Comparison of ENCODE assay signal across 19 mouse cellular contexts in genomic region chr12:106012161-106012560, GRCm38 (mm10). TPM values are rescaled to one million over a fixed set of nuclear protein-coding genes. Genes with fewer than 3 reads are reported as not detected.
A peak's percentile ranks its signal among the peaks of the same experiment; 100 is the strongest.
DNase-seq lines count a peak whose midpoint lies in the region; ATAC-seq lines count a peak whose summit lies in the region.
"Had no signal": no experiment of that assay in that cellular context is flagged by ENCODE, and none has a peak within 500 bp of the region (broad histone marks: within the 10 kb centered on the region; RNA-seq: fewer than 3 reads in every experiment).

No protein-coding gene starts in this region.

- peaks cover 74% of the 10 kb centered on the region for H3K4me1 ChIP-seq in liver, embryonic 13.5 days (replicated peaks)
- H3K4me1 ChIP-seq in liver, embryonic 11.5 days (replicated peaks; ENCODE audit: control insufficient read depth, insufficient read depth, low read length) = peaks cover 20% of the 10 kb centered on the region
- H3K4me1 ChIP-seq in liver, embryonic 15.5 days (replicated peaks) = peaks cover 52% of the 10 kb centered on the region

- H3K9ac ChIP-seq in liver, embryonic 13.5 days = no peak overlapping the region
- H3K9ac ChIP-seq in liver, embryonic 11.5 days (ENCODE audit: low read depth, low read length) = no peak overlapping the region
- H3K9ac ChIP-seq in liver, embryonic 15.5 days = no peak overlapping the region
- H3K9ac ChIP-seq: forebrain, embryonic 12.5 days; forebrain, embryonic 15.5 days; hindbrain, embryonic 12.5 days; hindbrain, embryonic 15.5 days; intestine, embryonic 15.5 days had no signal

- no peak overlapping the region for H3K27ac ChIP-seq in liver, embryonic 13.5 days
- H3K27ac ChIP-seq in liver, embryonic 11.5 days (ENCODE audit: low read depth, low read length) = no peak overlapping the region
- H3K27ac ChIP-seq in liver, embryonic 15.5 days (replicated peaks) = no peak overlapping the region
- H3K27ac ChIP-seq: forebrain, embryonic 12.5 days; forebrain, embryonic 15.5 days; hindbrain, embryonic 12.5 days; hindbrain, embryonic 15.5 days; intestine, embryonic 15.5 days had no signal

- ATAC-seq in liver, embryonic 13.5 days (ENCODE audit: low read depth) = no peak
- ATAC-seq in liver, embryonic 11.5 days (replicated peaks; ENCODE audit: low FRiP score) = no peak
- ATAC-seq in liver, embryonic 15.5 days (ENCODE audit: insufficient read depth) = no peak
- ATAC-seq in megakaryocyte-erythroid progenitor cell, adult 5-6 weeks (replicated peaks; ENCODE audit: low FRiP score, low TSS enrichment, poor library complexity, severe bottlenecking) = no peak
- ATAC-seq: forebrain, embryonic 15.5 days; intestine, embryonic 15.5 days had no signal

- no peaks in the 10 kb centered on the region for H3K9me3 ChIP-seq in liver, embryonic 13.5 days (replicated peaks)
- H3K9me3 ChIP-seq in liver, embryonic 11.5 days (ENCODE audit: control insufficient read depth, low read length) = no peaks in the 10 kb centered on the region
- no peaks in the 10 kb centered on the region for H3K9me3 ChIP-seq in liver, embryonic 15.5 days (replicated peaks)
- H3K9me3 ChIP-seq: forebrain, embryonic 12.5 days; forebrain, embryonic 15.5 days; hindbrain, embryonic 12.5 days; hindbrain, embryonic 15.5 days; intestine, embryonic 15.5 days had no signal

- H3K4me3 ChIP-seq in liver, embryonic 13.5 days (replicated peaks) = peak overlapping the region; percentile 88
- no peak overlapping the region for H3K4me3 ChIP-seq in liver, embryonic 11.5 days (ENCODE audit: low read depth, low read length)
- H3K4me3 ChIP-seq in liver, embryonic 15.5 days (replicated peaks) = peak overlapping the region; percentile 97; the same call in 1 of the 2 replicates
- H3K4me3 ChIP-seq: forebrain, embryonic 12.5 days; hindbrain, embryonic 12.5 days had no signal

- H3K4me2 ChIP-seq in liver, embryonic 13.5 days = peak overlapping the region; percentile 76
- H3K4me2 ChIP-seq in liver, embryonic 11.5 days = no peak overlapping the region
- H3K4me2 ChIP-seq in liver, embryonic 15.5 days = peak overlapping the region; percentile 75
- H3K4me2 ChIP-seq: hindbrain, embryonic 12.5 days had no signal

- 68% methylated on average over 2 of the region's 2 CpGs for WGBS in liver, embryonic 13.5 days (ENCODE audit: insufficient replicate concordance)
- 71% methylated on average over 2 of the region's 2 CpGs for WGBS in liver, embryonic 11.5 days
- 75% methylated on average over 2 of the region's 2 CpGs for WGBS in liver, embryonic 15.5 days (ENCODE audit: insufficient replicate concordance)

- H3K27me3 ChIP-seq in liver, embryonic 13.5 days = no peaks in the 10 kb centered on the region
- no peaks in the 10 kb centered on the region for H3K27me3 ChIP-seq in liver, embryonic 11.5 days (replicated peaks; ENCODE audit: control insufficient read depth, insufficient read depth, low read length)
- H3K27me3 ChIP-seq in liver, embryonic 15.5 days = no peaks in the 10 kb centered on the region
- H3K27me3 ChIP-seq: forebrain, embryonic 12.5 days; forebrain, embryonic 15.5 days; hindbrain, embryonic 12.5 days; hindbrain, embryonic 15.5 days; intestine, embryonic 15.5 days had no signal

- no peak for DNase-seq in liver, embryonic 13.5 days
- no peak for DNase-seq in liver, embryonic 11.5 days (ENCODE audit: low spot score)
- DNase-seq in ES-CJ7 (ENCODE audit: low read depth, low spot score) (peak; percentile 89), R1 (ENCODE audit: low read depth, low spot score) (peak; percentile 90)
- DNase-seq in layer of hippocampus, adult 9-10 months (ENCODE audit: low spot score) = no peak
- DNase-seq: adrenal gland, postnatal 10 days; adrenal gland, postnatal 36 days; cerebellum, adult 18-20 months; cerebellum, adult 9-10 months; cerebellum, postnatal 14 days; gastrocnemius, postnatal 14 days; heart, adult 11 months had no signal

- H3K36me3 ChIP-seq in liver, embryonic 13.5 days = peaks cover 30% of the 10 kb centered on the region
- H3K36me3 ChIP-seq in liver, embryonic 11.5 days (ENCODE audit: control insufficient read depth, insufficient read depth, low read length) = peaks cover 9% of the 10 kb centered on the region; the same call in 1 of the 2 replicates
- peaks cover 21% of the 10 kb centered on the region for H3K36me3 ChIP-seq in liver, embryonic 15.5 days (replicated peaks)
- H3K36me3 ChIP-seq: forebrain, embryonic 12.5 days; forebrain, embryonic 15.5 days; hindbrain, embryonic 12.5 days; hindbrain, embryonic 15.5 days; intestine, embryonic 15.5 days had no signal

RNA-seq across cellular contexts. Expression of gene Vrk1, which starts 2.1 kb away (rescaled TPM):
- 127 and 146 TPM in 2 replicates for polyA plus RNA-seq in liver, embryonic 13.5 days (2015; fragmentation: Nextera tagmentation; extraction: Ambion mirVana)
- polyA plus RNA-seq in liver, embryonic 11.5 days (2014; fragmentation: Nextera tagmentation; extraction: Ambion mirVana) = 161 and 179 TPM in 2 replicates
- 77.5 and 87.2 TPM in 2 replicates for polyA plus RNA-seq in liver, embryonic 15.5 days (2015; fragmentation: Nextera tagmentation; extraction: Ambion mirVana)
- total RNA-seq in megakaryocyte-erythroid progenitor cell, adult 5-6 weeks (2014; fragmentation: Nextera tagmentation) = 72.5 and 90.8 TPM in 2 replicates
- total RNA-seq in megakaryocyte-erythroid progenitor cell, adult 5-6 weeks (2017) = 149 and 178 TPM in 2 replicates

Comparison
In these comparisons a context has a peak if more than half of its experiments do, and no peak if none do; other contexts are left out.
1. DNase-seq: peak in ES-CJ7 (single experiment) and R1 (single experiment); none in liver, embryonic 13.5 days (single experiment), liver, embryonic 11.5 days (single experiment) and layer of hippocampus, adult 9-10 months (single experiment).